Mouse (Mus musculus) layer of hippocampus, adult 2 months (tissue): Measurements from ENCODE around the gene Slit2. TPM values are rescaled to one million over a fixed set of nuclear protein-coding genes. Genes with fewer than 3 reads are reported as not detected.
A peak's percentile ranks its signal among the peaks of the same experiment; 100 is the strongest.

Experiments used
- DNase-seq, 2 experiments: peaks; one replicate each; pipeline ENCODE4 v3.0.0; 2022; ENCODE audit warnings: low spot score in 2 of 2
- H3K27ac ChIP-seq: fragments of 200-600 bp; 2 replicates; pipeline ENCODE4 v1.8.1; 2022
- H3K4me3 ChIP-seq: fragments of 200-600 bp; 2 replicates; pipeline ENCODE4 v1.8.1; 2022; ENCODE audit warnings: mild to moderate bottlenecking
- CTCF ChIP-seq: fragments of 200-600 bp; conservative IDR thresholded peaks from 2 replicates; pipeline ENCODE4 v1.8.1; 2022; ENCODE audit warnings: antibody characterized with exemption, mild to moderate bottlenecking, moderate library complexity
- total RNA-seq, 2 experiments: library from RNA; stranded (reverse); gene quantifications; 2 replicates each; pipeline ENCODE4 v1.2.3; 2021

Slit2 gene
- total RNA-seq, 2 experiments from 2014 or later = 36.8 to 42.5 TPM

- Histone ChIP-seq H3K27ac (no peak overlapping the region), H3K4me3 (no peak overlapping the region)
- DNase-seq = no peak
- no peak for TF ChIP-seq CTCF
Measured at GRCm38 (mm10) chr5:47990926-47991325, 8.0 kb downstream of the Slit2 start.

GRCm38 (mm10) chr5:48003708-48004415, 20.9 kb downstream of the Slit2 start:
- H3K4me3 ChIP-seq = no peak overlapping the region
- no peak for TF ChIP-seq CTCF
- no peak for DNase-seq
- H3K27ac ChIP-seq = no peak overlapping the region

- Histone ChIP-seq H3K27ac (no peak overlapping the region), H3K4me3 (no peak overlapping the region)
- no peak for TF ChIP-seq CTCF
- DNase-seq = no peak
Measured at GRCm38 (mm10) chr5:48005533-48005932, 22.6 kb downstream of the Slit2 start.

- no peak for DNase-seq
- TF ChIP-seq CTCF = no peak
- Histone ChIP-seq H3K4me3 (no peak overlapping the region), H3K27ac (no peak overlapping the region)
Measured at GRCm38 (mm10) chr5:48006059-48006458, 23.1 kb downstream of the Slit2 start.

- Histone ChIP-seq H3K4me3 (no peak overlapping the region), H3K27ac (no peak overlapping the region)
- no peak for DNase-seq
- no peak for TF ChIP-seq CTCF
Measured at GRCm38 (mm10) chr5:48023441-48023840, 40.5 kb downstream of the Slit2 start.

- no peak for TF ChIP-seq CTCF
- Histone ChIP-seq H3K4me3 (no peak overlapping the region), H3K27ac (no peak overlapping the region)
- DNase-seq = no peak
Measured at GRCm38 (mm10) chr5:48034875-48035274, 51.9 kb downstream of the Slit2 start.

GRCm38 (mm10) chr5:48038033-48038432, 55.1 kb downstream of the Slit2 start:
- TF ChIP-seq CTCF = peak; percentile 79
- peak; percentile 39 for DNase-seq
- Histone ChIP-seq H3K4me3 (peak overlapping the region; percentile 8), H3K27ac (no peak overlapping the region)

GRCm38 (mm10) chr5:48048986-48049751, 66.2 kb downstream of the Slit2 start:
- DNase-seq = no peak
- no peak for TF ChIP-seq CTCF
- Histone ChIP-seq H3K27ac (no peak overlapping the region), H3K4me3 (no peak overlapping the region)

GRCm38 (mm10) chr5:48050637-48051314, 67.8 kb downstream of the Slit2 start:
- TF ChIP-seq CTCF = no peak

GRCm38 (mm10) chr5:48058612-48059011, 75.7 kb downstream of the Slit2 start:
- DNase-seq = no peak
- Histone ChIP-seq H3K4me3 (peak overlapping the region; percentile 26), H3K27ac (no peak overlapping the region)
- no peak for TF ChIP-seq CTCF

More at GRCm38 (mm10) chr5:48050637-48051314, 67.8 kb downstream of the Slit2 start:
- Histone ChIP-seq H3K27ac (no peak overlapping the region), H3K4me3 (no peak overlapping the region)
- DNase-seq = no peak

- no peak for DNase-seq
- TF ChIP-seq CTCF = no peak
- no peak overlapping the region for H3K27ac ChIP-seq
- no peak overlapping the region for H3K4me3 ChIP-seq
Measured at GRCm38 (mm10) chr5:48060715-48061114, 77.8 kb downstream of the Slit2 start.

- Histone ChIP-seq H3K27ac (no peak overlapping the region), H3K4me3 (no peak overlapping the region)
- no peak for TF ChIP-seq CTCF
- no peak for DNase-seq
Measured at GRCm38 (mm10) chr5:48078730-48079129, 95.8 kb downstream of the Slit2 start.

GRCm38 (mm10) chr5:48081223-48081881, 98.4 kb downstream of the Slit2 start:
- DNase-seq = no peak
- H3K4me3 ChIP-seq = no peak overlapping the region
- TF ChIP-seq CTCF = no peak

More at GRCm38 (mm10) chr5:48081223-48081881, 98.4 kb downstream of the Slit2 start:
- no peak overlapping the region for H3K27ac ChIP-seq
